Mouse (Mus musculus) heart, postnatal 0 days (tissue): ENCODE results near the gene Prss45. TPM values are rescaled to one million over a fixed set of nuclear protein-coding genes. Genes with fewer than 3 reads are reported as not detected.

Experiments
- ATAC-seq: fragments of 200-750 bp; cut with Nextera tagmentation; 2 replicates; pipeline ENCODE4 v1.8.0; 2017; ENCODE audit warnings: low read depth, moderate number of reproducible peaks, moderate library complexity; ENCODE audit not compliant: insufficient read depth
- DNase-seq: peaks from one replicate; pipeline ENCODE4 v3.0.0-alpha.2; 2016; ENCODE audit warnings: low spot score
- H3K27ac ChIP-seq: fragments of 300-500 bp; sonication (generic); 2 replicates; pipeline ENCODE4 v1.5.1; 2014; ENCODE audit warnings: low read depth, mild to moderate bottlenecking
- H3K27me3 ChIP-seq: fragments of 300-500 bp; sonication (generic); 2 replicates; pipeline ENCODE4 v1.6.1; 2014; ENCODE audit warnings: low read length, mixed read lengths; ENCODE audit not compliant: control insufficient read depth, insufficient read depth
- H3K36me3 ChIP-seq: fragments of 300-500 bp; sonication (generic); replicated peaks from 2 replicates; pipeline ENCODE4 v1.6.1; 2014; ENCODE audit warnings: low read length, mixed read lengths; ENCODE audit not compliant: control insufficient read depth, insufficient read depth
- H3K4me1 ChIP-seq: fragments of 300-500 bp; sonication (generic); 2 replicates; pipeline ENCODE4 v1.6.1; 2014; ENCODE audit warnings: antibody characterized with exemption; ENCODE audit not compliant: control insufficient read depth, insufficient read depth
- H3K4me2 ChIP-seq: fragments of 300-500 bp; sonication (generic); 2 replicates; pipeline ENCODE4 v1.6.1; 2014; ENCODE audit warnings: low read depth, mild to moderate bottlenecking, low read length, moderate library complexity
- H3K4me3 ChIP-seq: fragments of 300-500 bp; sonication (generic); 2 replicates; pipeline ENCODE4 v1.5.1; 2014; ENCODE audit warnings: low read depth, low read length
- H3K9ac ChIP-seq: fragments of 300-500 bp; sonication (generic); replicated peaks from 2 replicates; pipeline ENCODE4 v1.6.1; 2014; ENCODE audit warnings: low read depth, low read length, mixed read lengths
- H3K9me3 ChIP-seq: fragments of 300-500 bp; sonication (generic); replicated peaks from 2 replicates; pipeline ENCODE4 v1.6.1; 2016; ENCODE audit warnings: low read length; ENCODE audit not compliant: control insufficient read depth
- CTCF ChIP-seq: IDR thresholded peaks from 2 replicates; pipeline ENCODE4 v1.5.1; 2016; ENCODE audit warnings: antibody characterized with exemption, control low read depth, low read depth
- EP300 ChIP-seq: IDR thresholded peaks from 2 replicates; pipeline ENCODE4 v1.6.1; 2016; ENCODE audit warnings: antibody characterized with exemption, low read depth
- WGBS: fragments of 180-500 bp; shearing (Covaris S2); extraction: QIAGEN DNeasy Blood & Tissue Kit; methylation state at CpG from one replicate; pipeline ENCODE4 v1.1.7; 2014; 5-methylcytosine and 5-hydroxymethylcytosine counted together
- polyA plus RNA-seq: library from polyadenylated mRNA; unstranded; fragments of >200 nt; fragmentation: Nextera tagmentation; extraction: Ambion mirVana; gene quantifications from 2 replicates; pipeline ENCODE4 v1.2.1, GENCODE M21; 2015
- total RNA-seq: library from RNA; depleted of rRNA; stranded (reverse); fragments of >200 nt; gene quantifications from 2 replicates; pipeline ENCODE4 v1.2.3, GENCODE M21; 2014; ENCODE audit warnings: low replicate concordance; rRNA removed

Prss45 gene
- total RNA-seq (not detected in 2 replicates), polyA plus RNA-seq (0.15 TPM in 1 of 2 replicates, not detected in the other)

DNA sequence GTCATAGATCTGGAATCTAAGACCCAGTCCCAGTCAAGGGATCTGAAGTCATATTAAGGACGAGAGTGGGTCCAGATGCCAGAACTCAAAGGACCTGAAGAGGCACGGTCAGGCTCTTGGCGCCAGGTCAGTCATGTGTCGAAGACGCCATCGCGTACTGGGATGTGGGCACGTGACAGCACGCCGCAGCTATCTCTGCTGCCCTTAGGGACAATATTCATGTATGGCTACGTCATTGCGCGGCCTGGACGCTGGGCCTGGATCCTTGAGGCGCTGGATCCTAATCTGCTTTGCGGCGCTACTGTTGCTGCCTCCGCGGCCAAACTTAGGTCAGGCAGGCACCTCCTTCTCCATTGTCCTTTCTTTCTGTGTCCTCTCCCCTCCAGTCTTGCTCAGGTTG is at the start of gene Prss45:
Gene Prss45, plus strand, starts transcription at position 178 of the 400 bp plus-strand sequence.
- 69% methylated on average over 19 of the region's 19 CpGs for WGBS
- Histone ChIP-seq H3K27ac (no peak within 1 kb of the TSS), H3K4me2 (no peak within 1 kb of the TSS), H3K27me3 (no peaks in the 10 kb centered on the region), H3K9ac (no peak within 1 kb of the TSS), H3K4me1 (no peaks in the 10 kb centered on the region), H3K36me3 (no peaks in the 10 kb centered on the region), H3K4me3 (no peak within 1 kb of the TSS), H3K9me3 (no peaks in the 10 kb centered on the region)
- TF ChIP-seq CTCF (no peak), EP300 (no peak)
- DNase-seq (no peak), ATAC-seq (no peak)

DNA sequence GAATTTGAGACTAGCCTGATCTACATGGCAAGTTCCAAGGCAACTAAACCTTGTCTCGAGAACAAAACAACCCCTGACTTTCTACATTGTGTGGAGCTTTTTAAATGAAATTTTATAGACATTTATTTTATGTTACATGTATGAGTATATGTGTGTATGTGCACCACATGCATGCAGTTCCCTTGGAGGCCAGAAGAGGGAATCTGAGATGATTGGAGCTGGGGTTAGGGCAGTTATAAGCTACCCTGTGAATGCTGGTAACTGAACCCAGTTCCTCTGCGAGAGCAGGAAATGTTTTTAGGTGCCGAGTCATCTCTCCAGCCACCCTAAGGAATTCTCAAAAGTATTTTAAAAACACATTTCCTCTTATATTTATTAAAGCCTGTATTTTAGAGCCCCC is 46.2 kb upstream of the Prss45 start:
- Histone ChIP-seq H3K36me3 (no peaks in the 10 kb centered on the region), H3K9ac (no peak overlapping the region), H3K4me2 (no peak overlapping the region), H3K9me3 (no peaks in the 10 kb centered on the region), H3K27me3 (no peaks in the 10 kb centered on the region), H3K27ac (no peak overlapping the region), H3K4me1 (no peaks in the 10 kb centered on the region), H3K4me3 (no peak overlapping the region)
- WGBS: 81% methylated on average over 3 of the region's 3 CpGs
- no peak for ATAC-seq
- DNase-seq: no peak
- TF ChIP-seq EP300: no peak
- no peak for TF ChIP-seq CTCF

DNA sequence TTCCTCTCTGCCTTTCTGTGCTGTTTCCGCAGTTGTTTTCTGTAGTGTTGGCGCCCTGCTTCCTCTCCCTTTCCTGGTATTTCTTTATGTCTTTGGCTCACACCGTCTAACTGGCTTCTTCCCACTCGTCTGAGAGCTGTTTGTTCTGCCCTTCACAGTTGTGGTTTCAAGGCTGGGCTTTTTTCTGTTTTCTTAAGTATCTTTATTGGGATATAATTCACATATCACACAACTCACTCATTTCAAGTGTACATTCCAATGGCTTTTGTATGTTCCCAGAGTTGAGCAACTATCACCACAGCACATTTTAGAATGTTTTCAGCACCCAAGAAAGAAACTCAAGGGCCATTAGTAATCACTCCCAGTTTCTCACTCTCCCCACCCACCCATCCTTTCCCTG is 43.9 kb upstream of the Prss45 start:
- no peak for TF ChIP-seq EP300
- TF ChIP-seq CTCF: no peak
- peak; percentile 10 for DNase-seq
- Histone ChIP-seq H3K9ac (no peak overlapping the region), H3K4me2 (no peak overlapping the region), H3K9me3 (no peaks in the 10 kb centered on the region), H3K27me3 (no peaks in the 10 kb centered on the region), H3K36me3 (no peaks in the 10 kb centered on the region), H3K27ac (no peak overlapping the region), H3K4me1 (no peaks in the 10 kb centered on the region), H3K4me3 (no peak overlapping the region)
- WGBS: 59% methylated on average over 4 of the region's 4 CpGs
- no peak for ATAC-seq

DNA sequence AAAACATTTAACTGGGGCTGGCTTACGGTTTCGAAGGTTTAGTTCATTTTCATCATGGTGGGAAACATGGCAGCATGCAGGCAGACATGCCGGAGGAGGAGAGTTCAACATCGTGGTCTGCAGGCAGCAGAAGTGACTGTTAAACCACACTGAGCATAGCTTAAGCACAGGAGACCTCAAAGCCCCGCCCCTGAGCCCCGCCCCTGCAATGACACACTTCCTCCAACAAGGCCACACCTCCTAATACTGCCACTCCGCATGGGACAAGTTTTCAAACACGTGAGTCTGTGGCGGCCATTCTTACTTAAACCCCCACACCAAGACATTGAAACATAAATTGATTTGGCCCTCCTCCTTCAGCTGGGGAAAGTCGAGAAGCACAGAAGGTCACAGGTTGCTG is 37.4 kb upstream of the Prss45 start:
- TF ChIP-seq CTCF (no peak), EP300 (no peak)
- H3K27me3 ChIP-seq: no peaks in the 10 kb centered on the region
- no peaks in the 10 kb centered on the region for H3K4me1 ChIP-seq
- no peak overlapping the region for H3K27ac ChIP-seq
- H3K4me2 ChIP-seq: no peak overlapping the region
- no peak for ATAC-seq
- no peak for DNase-seq
- H3K36me3 ChIP-seq: no peaks in the 10 kb centered on the region
- no peak overlapping the region for H3K4me3 ChIP-seq
- 79% methylated on average over 10 of the region's 10 CpGs for WGBS
- no peak overlapping the region for H3K9ac ChIP-seq
- H3K9me3 ChIP-seq: no peaks in the 10 kb centered on the region

DNA sequence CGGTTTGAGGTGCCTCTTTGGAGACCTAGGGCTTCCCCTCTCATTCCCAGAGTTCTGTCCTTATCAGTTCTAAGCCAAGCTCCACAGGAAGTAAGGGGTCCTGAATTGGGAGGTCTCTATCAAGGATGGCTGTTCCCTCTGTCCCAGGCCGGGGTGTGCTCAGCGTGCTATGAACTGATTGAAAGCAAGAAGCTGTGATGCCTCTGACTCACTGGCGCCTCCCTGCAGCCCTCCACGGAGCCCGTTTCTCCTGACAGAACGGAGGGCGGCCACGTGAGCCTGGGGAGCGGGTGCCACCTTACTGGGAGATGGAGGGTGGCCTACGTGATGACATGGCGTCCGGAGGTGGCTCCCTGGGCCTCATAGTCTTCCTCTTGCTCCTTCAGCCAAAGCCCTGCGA is 36.5 kb upstream of the Prss45 start, which contains the start of gene Prss42:
Gene Prss42, plus strand, starts transcription at position 301 of the 400 bp plus-strand sequence.
- TF ChIP-seq EP300 (no peak), CTCF (no peak)
- no peaks in the 10 kb centered on the region for H3K27me3 ChIP-seq
- ATAC-seq: no peak
- DNase-seq: no peak
- H3K9ac ChIP-seq: no peak within 1 kb of the TSS
- no peak within 1 kb of the TSS for H3K4me3 ChIP-seq
- no peaks in the 10 kb centered on the region for H3K9me3 ChIP-seq
- no peaks in the 10 kb centered on the region for H3K36me3 ChIP-seq
- no peak within 1 kb of the TSS for H3K27ac ChIP-seq
- no peaks in the 10 kb centered on the region for H3K4me1 ChIP-seq
- WGBS: 90% methylated on average over 14 of the region's 14 CpGs
- no peak within 1 kb of the TSS for H3K4me2 ChIP-seq

DNA sequence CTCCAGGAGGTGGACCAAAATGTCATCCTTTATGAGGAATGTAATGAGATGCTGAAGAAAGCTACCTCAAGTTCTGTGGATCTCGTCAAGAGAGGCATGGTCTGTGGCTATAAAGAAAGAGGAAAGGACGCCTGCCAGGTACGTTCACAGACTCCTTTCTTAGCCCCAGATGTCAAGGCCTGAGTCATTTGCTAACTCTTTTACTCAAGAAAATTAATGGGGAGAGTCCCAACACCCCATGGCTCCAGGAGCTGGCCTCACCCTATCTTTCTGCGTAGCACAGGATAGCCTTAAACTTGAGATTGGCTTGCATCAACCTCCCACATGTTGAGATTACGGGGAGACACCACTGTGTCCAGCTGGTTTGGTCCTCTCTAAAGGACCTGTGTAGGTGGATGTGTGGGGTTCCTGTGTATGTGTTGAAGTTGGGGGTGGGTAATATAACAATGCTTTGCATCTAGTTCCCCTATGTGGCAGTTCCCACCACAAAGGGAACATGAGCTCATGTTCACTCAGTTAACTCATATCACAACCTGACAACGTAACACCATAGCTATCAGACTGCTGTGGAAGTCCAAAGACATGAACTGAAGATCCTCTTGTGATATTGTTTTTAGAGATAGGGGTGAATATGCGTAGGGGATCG is 33.4 kb upstream of the Prss45 start:
- no peak for ATAC-seq
- no peak overlapping the region for H3K4me3 ChIP-seq
- H3K9me3 ChIP-seq: no peaks in the 10 kb centered on the region
- H3K27me3 ChIP-seq: no peaks in the 10 kb centered on the region
- no peak overlapping the region for H3K4me2 ChIP-seq
- H3K36me3 ChIP-seq: no peaks in the 10 kb centered on the region
- DNase-seq: no peak
- no peak for TF ChIP-seq EP300
- no peak for TF ChIP-seq CTCF
- no peaks in the 10 kb centered on the region for H3K4me1 ChIP-seq
- H3K9ac ChIP-seq: no peak overlapping the region
- no peak overlapping the region for H3K27ac ChIP-seq
- 85% methylated on average over 8 of the region's 8 CpGs for WGBS
